Mouse (Mus musculus) ES-E14 (cell line): ENCODE results near the gene Cct8.

ENCODE experiments used
- CHD2 ChIP-seq: IDR thresholded peaks from 2 replicates; pipeline ENCODE4 v1.6.1; 2014; ENCODE audit warnings: mild to moderate bottlenecking, low read depth, low read length, inconsistent platforms
- HCFC1 ChIP-seq: IDR thresholded peaks from 2 replicates; pipeline ENCODE4 v1.6.1; 2012; ENCODE audit warnings: low read length, inconsistent platforms, borderline replicate concordance; ENCODE audit not compliant: insufficient read depth
- MAFK ChIP-seq: IDR thresholded peaks from 2 replicates; pipeline ENCODE4 v1.6.1; 2014; ENCODE audit warnings: mild to moderate bottlenecking, low read depth, low read length, inconsistent platforms; ENCODE audit not compliant: insufficient read depth
- ZC3H11A ChIP-seq: IDR thresholded peaks from 2 replicates; pipeline ENCODE4 v1.6.1; 2012; ENCODE audit warnings: low read depth, mild to moderate bottlenecking, inconsistent platforms, low read length, borderline replicate concordance
- ZNF384 ChIP-seq: IDR thresholded peaks from 2 replicates; pipeline ENCODE4 v1.6.1; 2012; ENCODE audit warnings: low read depth, low read length, inconsistent platforms

- no peak for TF ChIP-seq HCFC1
- TF ChIP-seq ZC3H11A: no peak
- no peak for TF ChIP-seq ZNF384
- TF ChIP-seq MAFK: no peak
- TF ChIP-seq CHD2: no peak
These were observed 60.1 kb downstream of the Cct8 start for GRCm38 (mm10) chr16:87435411-87436205.
